Mouse (Mus musculus) midbrain, embryonic 11.5 days (tissue): Measurements from ENCODE around the gene Mpzl1. TPM values are rescaled to one million over a fixed set of nuclear protein-coding genes. Genes with fewer than 3 reads are reported as not detected.
A peak's percentile ranks its signal among the peaks of the same experiment; 100 is the strongest.

Experiments
- ATAC-seq: fragments of 200-750 bp; cut with Nextera tagmentation; 2 replicates; pipeline ENCODE4 v1.8.0; 2017; ENCODE audit warnings: moderate TSS enrichment, moderate library complexity; ENCODE audit not compliant: low FRiP score
- DNase-seq: peaks from one replicate; pipeline ENCODE4 v3.0.0; 2015; ENCODE audit warnings: low spot score; ENCODE audit errors: missing footprints
- H3K27ac ChIP-seq: fragments of 300-500 bp; sonication (generic); 2 replicates; pipeline ENCODE4 v1.5.1; 2014; ENCODE audit warnings: low read depth, low read length
- H3K27me3 ChIP-seq: fragments of 300-500 bp; sonication (generic); 2 replicates; pipeline ENCODE4 v1.6.1; 2014; ENCODE audit warnings: mild to moderate bottlenecking, low read length, moderate library complexity, mixed read lengths; ENCODE audit not compliant: control insufficient read depth, insufficient read depth
- H3K36me3 ChIP-seq: fragments of 300-500 bp; sonication (generic); 2 replicates; pipeline ENCODE4 v1.6.1; 2014; ENCODE audit warnings: mild to moderate bottlenecking, low read length, moderate library complexity, mixed read lengths; ENCODE audit not compliant: control insufficient read depth, insufficient read depth
- H3K4me1 ChIP-seq: fragments of 300-500 bp; sonication (generic); 2 replicates; pipeline ENCODE4 v1.6.1; 2014; ENCODE audit warnings: low read length; ENCODE audit not compliant: control insufficient read depth, insufficient read depth
- H3K4me2 ChIP-seq: fragments of 300-500 bp; sonication (generic); 2 replicates; pipeline ENCODE4 v1.6.1; 2014; ENCODE audit warnings: mild to moderate bottlenecking, moderate library complexity
- H3K4me3 ChIP-seq: fragments of 300-500 bp; sonication (generic); 2 replicates; pipeline ENCODE4 v1.5.1; 2014; ENCODE audit warnings: low read depth, low read length
- H3K9ac ChIP-seq: fragments of 300-500 bp; sonication (generic); 2 replicates; pipeline ENCODE4 v1.6.1; 2014; ENCODE audit warnings: low read length
- H3K9me3 ChIP-seq: fragments of 300-500 bp; sonication (generic); 2 replicates; pipeline ENCODE4 v1.6.1; 2016; ENCODE audit warnings: low read length; ENCODE audit not compliant: control insufficient read depth
- WGBS: fragments of 180-500 bp; shearing (Covaris S2); extraction: QIAGEN DNeasy Blood & Tissue Kit; methylation state at CpG from one replicate; pipeline ENCODE4 v1.1.7; 2014; 5-methylcytosine and 5-hydroxymethylcytosine counted together
- polyA plus RNA-seq: library from polyadenylated mRNA; unstranded; fragments of >200 nt; fragmentation: Nextera tagmentation; extraction: Ambion mirVana; gene quantifications from 2 replicates; pipeline ENCODE4 v1.2.1, GENCODE M21; 2014

Mpzl1 gene
- polyA plus RNA-seq, 1 experiment from 2014 or later, result 141 TPM

DNA sequence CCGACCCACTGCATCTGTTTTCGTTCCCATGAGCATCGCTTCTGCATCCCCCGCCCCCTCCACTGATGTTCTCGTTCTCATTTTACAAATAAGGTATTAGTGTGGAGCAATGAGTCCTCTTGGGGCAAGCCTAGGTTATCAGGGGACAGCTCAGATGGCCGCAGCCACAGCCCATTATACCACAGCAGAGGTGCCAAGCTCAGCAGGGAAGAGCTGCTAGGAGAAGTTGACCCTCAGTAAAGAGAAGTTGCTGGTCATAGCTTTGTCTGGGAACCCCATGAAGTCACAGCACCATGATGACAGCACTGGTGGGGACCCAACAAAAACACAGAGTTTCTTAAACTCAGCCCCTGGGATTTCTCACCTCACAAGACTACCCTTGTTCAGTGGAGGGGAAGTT lies 27.4 kb upstream of the Mpzl1 start:
- 86% methylated on average over 6 of the region's 6 CpGs for WGBS
- Histone ChIP-seq H3K9me3 (no peaks in the 10 kb centered on the region), H3K9ac (no peak overlapping the region), H3K4me1 (peaks cover 7% of the 10 kb centered on the region), H3K4me3 (no peak overlapping the region), H3K36me3 (no peaks in the 10 kb centered on the region), H3K4me2 (no peak overlapping the region), H3K27me3 (no peaks in the 10 kb centered on the region), H3K27ac (no peak overlapping the region)
- no peak for ATAC-seq
- no peak for DNase-seq

- ATAC-seq, result no peak
Observed at GRCm38 (mm10) chr1:165661191-165661590, 26.9 kb upstream of the Mpzl1 start.

DNA sequence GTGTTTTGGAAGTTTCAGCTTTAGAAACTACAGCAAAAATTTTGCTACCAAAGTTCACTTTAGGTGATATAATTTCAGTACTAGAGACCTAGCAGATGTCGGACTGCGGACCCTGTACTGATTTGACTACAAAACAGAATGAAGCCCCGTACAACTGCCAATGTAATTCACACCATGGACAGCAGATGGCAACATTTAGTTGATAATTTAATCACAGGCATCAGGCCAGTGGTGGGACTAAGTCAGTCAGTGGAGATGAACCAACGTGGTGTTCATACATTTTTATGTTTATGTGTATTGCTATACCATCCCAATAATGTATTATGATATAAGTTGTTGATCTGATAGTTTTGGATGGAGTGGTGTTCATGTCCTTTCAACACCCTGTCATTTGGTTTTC lies 26.4 kb upstream of the Mpzl1 start:
- ATAC-seq, result peak; percentile 51
- Histone ChIP-seq H3K9me3 (no peaks in the 10 kb centered on the region), H3K27ac (no peak overlapping the region), H3K9ac (no peak overlapping the region), H3K4me2 (no peak overlapping the region), H3K27me3 (no peaks in the 10 kb centered on the region), H3K4me1 (peaks cover 7% of the 10 kb centered on the region), H3K4me3 (no peak overlapping the region), H3K36me3 (no peaks in the 10 kb centered on the region)
- peak; percentile 96 for DNase-seq
- 23% methylated on average over 4 of the region's 4 CpGs for WGBS

More at GRCm38 (mm10) chr1:165661191-165661590, 26.9 kb upstream of the Mpzl1 start:
- H3K4me1 ChIP-seq, result peaks cover 7% of the 10 kb centered on the region
- H3K4me3 ChIP-seq, result no peak overlapping the region
- no peaks in the 10 kb centered on the region for H3K36me3 ChIP-seq
- 50% methylated on average over 3 of the region's 3 CpGs for WGBS
- no peaks in the 10 kb centered on the region for H3K9me3 ChIP-seq
- H3K4me2 ChIP-seq, result no peak overlapping the region
- no peak for DNase-seq
- H3K27ac ChIP-seq, result no peak overlapping the region
- H3K9ac ChIP-seq, result no peak overlapping the region
- H3K27me3 ChIP-seq, result no peaks in the 10 kb centered on the region

- Histone ChIP-seq H3K9ac (no peak overlapping the region), H3K27ac (no peak overlapping the region), H3K4me2 (no peak overlapping the region), H3K27me3 (no peaks in the 10 kb centered on the region), H3K36me3 (no peaks in the 10 kb centered on the region), H3K9me3 (no peaks in the 10 kb centered on the region), H3K4me1 (peaks cover 7% of the 10 kb centered on the region), H3K4me3 (no peak overlapping the region)
- DNase-seq (peak; percentile 90), ATAC-seq (peak; percentile 70)
- WGBS, result 32% methylated on average over 5 of the region's 5 CpGs
Observed at GRCm38 (mm10) chr1:165658602-165659001, 24.3 kb upstream of the Mpzl1 start.

GRCm38 (mm10) chr1:165655482-165655881 lies 21.1 kb upstream of the Mpzl1 start:
- H3K4me1 ChIP-seq, result no peaks in the 10 kb centered on the region
- 90% methylated on average over 14 of the region's 14 CpGs for WGBS

DNA sequence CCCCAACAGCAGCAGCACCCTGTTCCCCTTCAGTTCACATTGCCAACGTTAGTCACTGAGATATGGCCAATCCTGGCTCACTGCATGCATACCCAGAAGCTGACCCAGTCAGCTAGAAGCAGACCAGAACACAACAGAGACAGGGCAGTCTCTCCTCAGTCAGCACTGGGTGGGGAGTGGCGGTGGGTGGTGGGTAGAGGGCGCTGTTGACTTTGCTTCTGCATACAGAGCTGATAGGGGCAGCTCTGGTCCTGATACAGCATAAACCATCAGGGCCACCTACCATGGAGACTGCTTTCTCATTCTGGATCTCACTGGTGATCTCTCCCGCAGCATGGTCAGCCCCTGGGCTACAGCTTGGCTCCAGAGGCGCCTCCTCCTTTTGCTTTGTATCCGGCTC lies 20.7 kb upstream of the Mpzl1 start:
- no peak overlapping the region for H3K4me3 ChIP-seq
- H3K9ac ChIP-seq, result no peak overlapping the region
- H3K27ac ChIP-seq, result no peak overlapping the region
- H3K4me1 ChIP-seq, result no peaks in the 10 kb centered on the region
- H3K36me3 ChIP-seq, result no peaks in the 10 kb centered on the region
- no peak overlapping the region for H3K4me2 ChIP-seq
- 64% methylated on average over 6 of the region's 6 CpGs for WGBS
- ATAC-seq (no peak), DNase-seq (no peak)
- no peaks in the 10 kb centered on the region for H3K9me3 ChIP-seq
- H3K27me3 ChIP-seq, result no peaks in the 10 kb centered on the region

More at GRCm38 (mm10) chr1:165655482-165655881, 21.1 kb upstream of the Mpzl1 start:
- Histone ChIP-seq H3K27me3 (no peaks in the 10 kb centered on the region), H3K27ac (no peak overlapping the region), H3K36me3 (no peaks in the 10 kb centered on the region), H3K9ac (no peak overlapping the region), H3K9me3 (no peaks in the 10 kb centered on the region), H3K4me2 (no peak overlapping the region), H3K4me3 (no peak overlapping the region)
- ATAC-seq (no peak), DNase-seq (no peak)

DNA sequence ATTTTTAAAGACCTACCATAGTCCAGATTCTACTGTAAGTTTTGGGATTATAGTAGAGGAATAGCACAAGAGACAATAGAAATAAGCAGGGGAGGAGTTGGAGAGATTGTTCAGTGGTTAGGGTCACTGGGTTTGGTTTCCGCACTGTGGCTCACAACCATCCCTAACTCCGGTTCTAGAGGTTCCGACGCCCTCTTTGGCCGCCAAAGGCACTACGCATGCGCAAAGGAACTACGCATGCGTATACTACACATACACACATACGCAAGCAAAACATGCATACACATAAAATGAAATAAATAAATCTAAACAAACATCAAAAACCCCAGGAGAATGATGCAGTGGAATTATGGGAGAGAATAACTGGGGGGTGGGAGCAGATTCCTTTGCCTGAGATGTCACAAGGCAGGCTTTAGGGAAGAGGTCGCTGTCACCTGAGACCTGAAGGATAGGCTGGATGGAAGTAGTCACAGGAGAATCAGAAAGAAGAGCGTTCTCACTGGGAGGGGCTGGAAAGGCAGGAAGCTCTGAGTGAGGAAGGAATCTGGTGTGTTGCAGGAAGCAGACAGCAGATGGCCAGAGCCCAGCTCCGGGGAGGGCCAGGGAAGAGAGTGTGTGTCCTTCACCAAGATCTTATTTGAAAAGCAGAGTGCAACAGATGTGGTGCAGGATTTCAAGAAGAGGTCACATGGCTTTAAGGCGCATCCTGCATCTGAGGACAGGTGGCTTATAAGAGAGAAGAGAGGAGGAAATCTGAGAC lies 19.0 kb upstream of the Mpzl1 start:
- Histone ChIP-seq H3K27ac (no peak overlapping the region), H3K36me3 (no peaks in the 10 kb centered on the region), H3K4me1 (no peaks in the 10 kb centered on the region), H3K4me2 (no peak overlapping the region), H3K4me3 (no peak overlapping the region), H3K9me3 (no peaks in the 10 kb centered on the region), H3K9ac (no peak overlapping the region), H3K27me3 (no peaks in the 10 kb centered on the region)
- DNase-seq, result no peak
- 89% methylated on average over 14 of the region's 14 CpGs for WGBS
- no peak for ATAC-seq

DNA sequence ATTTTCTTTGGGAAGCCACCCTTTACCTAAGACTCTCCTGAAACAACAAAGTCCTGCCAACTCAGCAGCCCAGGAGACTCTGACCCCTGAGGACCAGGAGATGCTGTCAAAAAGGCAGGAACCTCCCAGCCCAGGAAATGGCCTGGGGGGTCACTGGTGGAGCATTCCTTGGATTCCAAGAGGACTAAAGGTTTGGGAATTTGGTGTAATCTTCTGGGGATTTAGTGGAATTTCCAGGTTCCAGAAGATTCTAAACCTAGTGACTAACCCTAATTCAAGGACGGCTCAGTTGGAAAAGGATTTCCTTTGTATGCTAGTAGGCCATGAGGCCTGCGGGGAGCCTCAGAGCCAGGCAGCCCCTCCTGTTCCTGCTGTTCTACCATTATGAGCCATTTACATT lies 18.2 kb upstream of the Mpzl1 start:
- Histone ChIP-seq H3K9me3 (no peaks in the 10 kb centered on the region), H3K9ac (no peak overlapping the region), H3K27me3 (no peaks in the 10 kb centered on the region), H3K4me1 (no peaks in the 10 kb centered on the region), H3K36me3 (no peaks in the 10 kb centered on the region), H3K27ac (no peak overlapping the region), H3K4me3 (no peak overlapping the region), H3K4me2 (no peak overlapping the region)
- DNase-seq, result no peak
- ATAC-seq, result no peak
- 63% methylated on average over 2 of the region's 2 CpGs for WGBS

DNA sequence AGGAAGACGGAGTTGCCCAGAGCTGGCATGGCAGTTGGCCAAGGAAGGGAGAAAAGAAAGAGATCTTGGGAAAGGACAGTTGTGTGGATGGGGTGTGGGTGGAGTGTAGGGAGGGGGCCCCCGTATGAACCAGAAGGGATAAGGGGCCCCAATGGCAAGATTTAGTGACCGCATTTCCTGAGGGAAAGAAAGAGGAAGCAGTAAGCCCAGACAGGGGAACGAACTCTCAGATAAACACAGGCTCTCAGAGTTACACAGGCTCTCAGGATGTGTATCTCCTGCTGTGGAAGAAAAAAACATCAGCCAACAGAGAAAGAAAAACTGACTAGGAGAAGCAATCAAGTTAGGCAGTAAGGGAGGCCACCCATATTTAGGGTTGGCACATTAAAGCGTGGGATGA lies 16.8 kb upstream of the Mpzl1 start:
- 84% methylated on average over 5 of the region's 5 CpGs for WGBS
- Histone ChIP-seq H3K4me1 (no peaks in the 10 kb centered on the region), H3K4me3 (no peak overlapping the region), H3K27ac (no peak overlapping the region), H3K4me2 (no peak overlapping the region), H3K9ac (no peak overlapping the region), H3K27me3 (no peaks in the 10 kb centered on the region), H3K9me3 (no peaks in the 10 kb centered on the region), H3K36me3 (no peaks in the 10 kb centered on the region)
- DNase-seq, result no peak
- no peak for ATAC-seq
